Comparison of ENCODE assay signal across 8 mouse cellular contexts in genomic region chr15:77071501-77071900, GRCm38 (mm10). TPM values are rescaled to one million over a fixed set of nuclear protein-coding genes. Genes with fewer than 3 reads are reported as not detected.
DNase-seq lines count a peak whose midpoint lies in the region; ATAC-seq and TF ChIP-seq lines count a peak whose summit lies in the region.

No protein-coding gene starts in this region.

- no peak overlapping the region for H3K27ac ChIP-seq in hindbrain, postnatal 0 days
- no peak overlapping the region for H3K27ac ChIP-seq in lung, embryonic 16.5 days (ENCODE audit: low read length)

- H3K9ac ChIP-seq in hindbrain, postnatal 0 days (replicated peaks; ENCODE audit: low read length): no peak overlapping the region
- H3K9ac ChIP-seq in lung, embryonic 16.5 days (ENCODE audit: low read length): no peak overlapping the region

- H3K9me3 ChIP-seq in hindbrain, postnatal 0 days (ENCODE audit: low read length): no peaks in the 10 kb centered on the region
- no peaks in the 10 kb centered on the region for H3K9me3 ChIP-seq in lung, embryonic 16.5 days (ENCODE audit: control insufficient read depth, low read length)

- ATAC-seq in hindbrain, postnatal 0 days: peak; percentile 71
- ATAC-seq in lung, embryonic 16.5 days (ENCODE audit: low read depth): peak; percentile 53; the same call in 1 of the 2 replicates

- H3K4me2 ChIP-seq in hindbrain, postnatal 0 days (ENCODE audit: low read depth, low read length): 0 out of 2 replicates have a peak overlapping the region, but pooled peaks have one; percentile 18
- H3K4me2 ChIP-seq in lung, embryonic 16.5 days (ENCODE audit: low read depth, low read length): 0 out of 2 replicates have a peak overlapping the region, but pooled peaks have one; percentile 16

- 0 out of 2 replicates have a peak, but pooled peaks cover 3% of the 10 kb centered on the region for H3K36me3 ChIP-seq in hindbrain, postnatal 0 days (ENCODE audit: insufficient read depth, low read length)
- H3K36me3 ChIP-seq in lung, embryonic 16.5 days (ENCODE audit: control insufficient read depth, insufficient read depth, low read length): peaks cover 2% of the 10 kb centered on the region

- peak; percentile 68 for DNase-seq in adrenal gland, postnatal 14 days
- no peak for DNase-seq in adrenal gland, adult 18-20 months (ENCODE audit: low spot score in 2 of 2)
- DNase-seq in urinary bladder, postnatal 25 days (ENCODE audit: low spot score): peak; percentile 24
- no peak for DNase-seq in urinary bladder, adult 18-20 months (ENCODE audit: low spot score in 2 of 2)
- peak; percentile 65 for DNase-seq in hindbrain, postnatal 0 days (ENCODE audit: low spot score)
- peak; percentile 50 for DNase-seq in retina, postnatal 1 day
- no peak for DNase-seq in urinary bladder, postnatal 10 days (ENCODE audit: low spot score)

- peak; percentile 59 for TF ChIP-seq CTCF in hindbrain, postnatal 0 days (IDR thresholded peaks at IDR 0.05; ENCODE audit: low read depth)

- H3K4me1 ChIP-seq in hindbrain, postnatal 0 days (ENCODE audit: insufficient read depth, low read length): 0 out of 2 replicates have a peak, but pooled peaks cover 6% of the 10 kb centered on the region
- H3K4me1 ChIP-seq in lung, embryonic 16.5 days (replicated peaks; ENCODE audit: control insufficient read depth, insufficient read depth, low read length): 0 out of 2 replicates have a peak, but pooled peaks cover 2% of the 10 kb centered on the region

- 17% methylated on average over 10 of the region's 10 CpGs for WGBS in hindbrain, postnatal 0 days
- WGBS in lung, embryonic 16.5 days: 15% methylated on average over 10 of the region's 10 CpGs

- H3K4me3 ChIP-seq in hindbrain, postnatal 0 days (ENCODE audit: low read length): no peak overlapping the region
- H3K4me3 ChIP-seq in lung, embryonic 16.5 days (ENCODE audit: low read length): no peak overlapping the region

- H3K27me3 ChIP-seq in hindbrain, postnatal 0 days (ENCODE audit: insufficient read depth, low read length): no peaks in the 10 kb centered on the region
- no peaks in the 10 kb centered on the region for H3K27me3 ChIP-seq in lung, embryonic 16.5 days (ENCODE audit: control insufficient read depth, insufficient read depth, low read depth, low read length)

RNA-seq across cellular contexts. Expression of gene Mb, which starts 21.0 kb away (rescaled TPM):
- 5.9 and 6.8 TPM in 2 replicates for total RNA-seq in adrenal gland, postnatal 14 days (2021)
- 1 to 10 TPM; 4.7 to 7.8 TPM for total RNA-seq in adrenal gland, adult 18-20 months (2021)
- total RNA-seq in hindbrain, postnatal 0 days (2014; rRNA removed): 0.65 TPM in 1 of 2 replicates, not detected in the other
- polyA plus RNA-seq in hindbrain, postnatal 0 days (2015; fragmentation: Nextera tagmentation; extraction: Ambion mirVana): 0.20 and 0.28 TPM in 2 replicates
- polyA plus RNA-seq in lung, embryonic 16.5 days (2015; fragmentation: Nextera tagmentation; extraction: Ambion mirVana): 1.6 and 2.4 TPM in 2 replicates

RNA-seq across cellular contexts. Expression of gene Apol6, which starts 27.0 kb away (rescaled TPM):
- 24.3 and 26.2 TPM in 2 replicates for total RNA-seq in adrenal gland, postnatal 14 days (2021)
- total RNA-seq in adrenal gland, adult 18-20 months (2021): 10 to 100 TPM; 11.1 to 65.3 TPM
- 1.1 TPM in 1 of 2 replicates, not detected in the other for total RNA-seq in hindbrain, postnatal 0 days (2014; rRNA removed)
- polyA plus RNA-seq in hindbrain, postnatal 0 days (2015; fragmentation: Nextera tagmentation; extraction: Ambion mirVana): 0.35 TPM in 1 of 2 replicates, not detected in the other
- polyA plus RNA-seq in lung, embryonic 16.5 days (2015; fragmentation: Nextera tagmentation; extraction: Ambion mirVana): 0.06 TPM in 1 of 2 replicates, not detected in the other

Comparison
In these comparisons a context has a peak if more than half of its experiments do, and no peak if none do; other contexts are left out.
1. DNase-seq: peak in adrenal gland, postnatal 14 days (single experiment), urinary bladder, postnatal 25 days (single experiment), hindbrain, postnatal 0 days (single experiment) and retina, postnatal 1 day (single experiment); none in adrenal gland, adult 18-20 months (0 of 2), urinary bladder, adult 18-20 months (0 of 2) and urinary bladder, postnatal 10 days (single experiment).